Mouse (Mus musculus) heart, adult 8-10 months (tissue): ENCODE results near the gene Ppm1h. TPM values are rescaled to one million over a fixed set of nuclear protein-coding genes. Genes with fewer than 3 reads are reported as not detected.

Experiments
- DNase-seq: peaks from one replicate; pipeline ENCODE4 v3.0.0; 2022; ENCODE audit warnings: low spot score
- total RNA-seq, 4 experiments: library from RNA; stranded (reverse); gene quantifications; 2 replicates each; pipeline ENCODE4 v1.2.4; 2022

The Ppm1h gene
- total RNA-seq, 4 experiments from 2014 or later: 6.8 to 9.4 (median 7.2) TPM

- DNase-seq: no peak
Measured at GRCm38 (mm10) chr10:122704901-122705300, 26.3 kb downstream of the Ppm1h start.

- no peak for DNase-seq
Measured at GRCm38 (mm10) chr10:122705457-122705856, 26.9 kb downstream of the Ppm1h start.

GRCm38 (mm10) chr10:122711381-122711811 lies 32.8 kb downstream of the Ppm1h start:
- DNase-seq: no peak

GRCm38 (mm10) chr10:122712307-122712706 lies 33.7 kb downstream of the Ppm1h start:
- DNase-seq: no peak

- no peak for DNase-seq
Measured at GRCm38 (mm10) chr10:122715856-122716255, 37.3 kb downstream of the Ppm1h start.

- DNase-seq: no peak
Measured at GRCm38 (mm10) chr10:122716286-122716685, 37.7 kb downstream of the Ppm1h start.

GRCm38 (mm10) chr10:122716739-122717474 lies 38.3 kb downstream of the Ppm1h start:
- no peak for DNase-seq

GRCm38 (mm10) chr10:122717754-122718415 lies 39.3 kb downstream of the Ppm1h start:
- no peak for DNase-seq

GRCm38 (mm10) chr10:122718951-122719350 lies 40.4 kb downstream of the Ppm1h start:
- no peak for DNase-seq

GRCm38 (mm10) chr10:122722111-122722510 lies 43.5 kb downstream of the Ppm1h start:
- no peak for DNase-seq

GRCm38 (mm10) chr10:122724692-122725091 lies 46.1 kb downstream of the Ppm1h start:
- DNase-seq: no peak

- DNase-seq: no peak
Measured at GRCm38 (mm10) chr10:122727228-122727627, 48.7 kb downstream of the Ppm1h start.

- DNase-seq: no peak
Measured at GRCm38 (mm10) chr10:122728172-122728571, 49.6 kb downstream of the Ppm1h start.

GRCm38 (mm10) chr10:122732146-122732545 lies 53.6 kb downstream of the Ppm1h start:
- no peak for DNase-seq

- no peak for DNase-seq
Measured at GRCm38 (mm10) chr10:122734521-122734920, 56.0 kb downstream of the Ppm1h start.

- no peak for DNase-seq
Measured at GRCm38 (mm10) chr10:122735284-122735784, 56.8 kb downstream of the Ppm1h start.

- DNase-seq: no peak
Measured at GRCm38 (mm10) chr10:122736835-122737234, 58.3 kb downstream of the Ppm1h start.

GRCm38 (mm10) chr10:122738526-122738925 lies 60.0 kb downstream of the Ppm1h start:
- no peak for DNase-seq

GRCm38 (mm10) chr10:122739037-122739436 lies 60.5 kb downstream of the Ppm1h start:
- no peak for DNase-seq

- DNase-seq: no peak
Measured at GRCm38 (mm10) chr10:122740117-122740516, 61.6 kb downstream of the Ppm1h start.

GRCm38 (mm10) chr10:122741191-122741590 lies 62.6 kb downstream of the Ppm1h start:
- DNase-seq: no peak

GRCm38 (mm10) chr10:122742136-122742535 lies 63.6 kb downstream of the Ppm1h start:
- no peak for DNase-seq

GRCm38 (mm10) chr10:122743361-122743760 lies 64.8 kb downstream of the Ppm1h start:
- no peak for DNase-seq
